Mouse (Mus musculus) hindbrain, embryonic 13.5 days (tissue): ENCODE measurements around the gene Tsfm. TPM values are rescaled to one million over a fixed set of nuclear protein-coding genes. Genes with fewer than 3 reads are reported as not detected.
"Not testable (repeated sequence)": the region's sequence is repeated elsewhere in the genome, so short reads cannot be mapped to it uniquely, and the experiment has no call there.

Experiments
- ATAC-seq: fragments of 200-750 bp; cut with Nextera tagmentation; 2 replicates; pipeline ENCODE4 v1.8.0; 2017; ENCODE audit warnings: moderate TSS enrichment; ENCODE audit not compliant: low FRiP score
- H3K27ac ChIP-seq: fragments of 300-500 bp; sonication (generic); 2 replicates; pipeline ENCODE4 v1.5.1; 2015; ENCODE audit warnings: inconsistent platforms, mild to moderate bottlenecking, moderate library complexity
- H3K27me3 ChIP-seq: fragments of 300-500 bp; sonication (generic); 2 replicates; pipeline ENCODE4 v1.6.1; 2015; ENCODE audit warnings: mild to moderate bottlenecking, inconsistent platforms
- H3K36me3 ChIP-seq: fragments of 300-500 bp; sonication (generic); 2 replicates; pipeline ENCODE4 v1.6.1; 2015; ENCODE audit warnings: mild to moderate bottlenecking, inconsistent platforms
- H3K4me1 ChIP-seq: fragments of 300-500 bp; sonication (generic); replicated peaks from 2 replicates; pipeline ENCODE4 v1.6.1; 2015; ENCODE audit warnings: inconsistent platforms
- H3K4me2 ChIP-seq: fragments of 300-500 bp; sonication (generic); 2 replicates; pipeline ENCODE4 v1.6.1; 2015; ENCODE audit warnings: inconsistent platforms, mild to moderate bottlenecking, moderate library complexity
- H3K4me3 ChIP-seq: fragments of 300-500 bp; sonication (generic); 2 replicates; pipeline ENCODE4 v1.5.1; 2015; ENCODE audit warnings: mild to moderate bottlenecking, inconsistent platforms
- H3K9ac ChIP-seq: fragments of 300-500 bp; sonication (generic); 2 replicates; pipeline ENCODE4 v1.6.1; 2015; ENCODE audit warnings: mild to moderate bottlenecking, inconsistent platforms
- H3K9me3 ChIP-seq: fragments of 300-500 bp; sonication (generic); 2 replicates; pipeline ENCODE4 v1.6.1; 2016; ENCODE audit warnings: inconsistent platforms
- WGBS: fragments of 180-500 bp; shearing (Covaris S2); methylation state at CpG from one replicate; pipeline ENCODE4 v1.1.7; 2015; 5-methylcytosine and 5-hydroxymethylcytosine counted together
- polyA plus RNA-seq: library from polyadenylated mRNA; unstranded; fragments of >200 nt; fragmentation: Nextera tagmentation; extraction: Ambion mirVana; gene quantifications from 2 replicates; pipeline ENCODE4 v1.2.1, GENCODE M21; 2015

The Tsfm gene
- polyA plus RNA-seq, 1 experiment from 2014 or later: 63.4 TPM

GRCm38 (mm10) chr10:127071203-127071602, 40.6 kb upstream of the Tsfm start:
- Histone ChIP-seq H3K27ac (peak overlapping the region; percentile 92; the same call in 1 of the 2 replicates), H3K9me3 (no peaks in the 10 kb centered on the region), H3K36me3 (peaks cover 25% of the 10 kb centered on the region), H3K4me3 (peak overlapping the region; percentile 61), H3K4me2 (peak overlapping the region; percentile 99), H3K9ac (peak overlapping the region; percentile 84), H3K27me3 (peaks cover 10% of the 10 kb centered on the region), H3K4me1 (peaks cover 37% of the 10 kb centered on the region)
- 73% methylated on average over 9 of the region's 9 CpGs for WGBS
- ATAC-seq: no peak

- Histone ChIP-seq H3K4me3 (peak within 1 kb of the TSS; percentile 61), H3K9ac (peak within 1 kb of the TSS; percentile 84), H3K4me1 (peaks cover 40% of the 10 kb centered on the region), H3K4me2 (peak within 1 kb of the TSS; percentile 99), H3K27ac (peak within 1 kb of the TSS; percentile 92), H3K27me3 (peaks cover 5% of the 10 kb centered on the region), H3K36me3 (peaks cover 32% of the 10 kb centered on the region), H3K9me3 (no peaks in the 10 kb centered on the region)
- ATAC-seq: peak; percentile 92
- WGBS: 2% methylated on average over 36 of the region's 36 CpGs
Measured at GRCm38 (mm10) chr10:127070190-127071121, 39.8 kb upstream of the Tsfm start, which contains the start of gene Tspan31. Gene Tspan31, minus strand, starts transcription at chr10:127070264.

GRCm38 (mm10) chr10:127069281-127070189, 38.9 kb upstream of the Tsfm start:
- peak overlapping the region; percentile 84 for H3K9ac ChIP-seq
- peak overlapping the region; percentile 92 for H3K27ac ChIP-seq
- no peaks in the 10 kb centered on the region for H3K27me3 ChIP-seq
- peak; percentile 86 for ATAC-seq
- peaks cover 40% of the 10 kb centered on the region for H3K36me3 ChIP-seq
- H3K4me1 ChIP-seq: peaks cover 49% of the 10 kb centered on the region
- no peaks in the 10 kb centered on the region for H3K9me3 ChIP-seq
- H3K4me3 ChIP-seq: peak overlapping the region; percentile 61
- H3K4me2 ChIP-seq: peak overlapping the region; percentile 99
- WGBS: 8% methylated on average over 30 of the region's 30 CpGs

DNA sequence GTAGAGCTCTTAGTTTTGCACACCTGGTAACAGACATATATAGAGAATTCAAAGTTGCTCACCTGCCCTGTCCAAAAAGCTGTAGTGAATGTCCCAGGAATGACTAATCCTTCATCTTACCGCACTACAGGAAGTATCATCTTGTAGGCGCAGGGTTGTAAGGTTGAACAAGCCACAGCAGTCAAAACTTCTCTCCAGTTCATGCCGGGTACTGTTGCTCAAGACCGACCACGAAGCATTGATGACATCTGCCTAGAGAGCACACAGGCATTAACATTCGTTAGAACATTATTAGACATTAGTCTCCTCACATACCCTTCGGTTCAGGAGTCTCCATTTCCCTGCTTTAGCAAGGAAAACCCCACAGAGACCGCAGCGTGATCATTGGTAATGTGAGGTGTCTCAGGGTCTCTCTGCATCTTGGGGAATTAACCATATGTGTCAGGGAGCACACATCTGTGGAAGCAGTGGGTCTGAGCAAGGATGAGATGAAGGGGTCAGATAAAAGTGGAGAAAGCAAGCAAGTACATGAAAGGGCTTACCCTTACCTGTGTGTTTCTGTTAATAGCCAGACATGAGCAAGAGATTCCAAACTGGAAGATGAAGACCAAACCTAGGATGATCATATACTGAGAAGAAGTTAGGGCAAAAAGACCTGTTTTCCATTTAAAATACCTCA, 37.9 kb upstream of the Tsfm start:
- no peaks in the 10 kb centered on the region for H3K27me3 ChIP-seq
- ATAC-seq: no peak
- peak overlapping the region; percentile 84 for H3K9ac ChIP-seq
- no peaks in the 10 kb centered on the region for H3K9me3 ChIP-seq
- H3K36me3 ChIP-seq: peaks cover 40% of the 10 kb centered on the region
- H3K4me1 ChIP-seq: peaks cover 51% of the 10 kb centered on the region
- WGBS: 81% methylated on average over 9 of the region's 9 CpGs
- peak overlapping the region; percentile 61 for H3K4me3 ChIP-seq
- peak overlapping the region; percentile 92 for H3K27ac ChIP-seq
- H3K4me2 ChIP-seq: peak overlapping the region; percentile 99

DNA sequence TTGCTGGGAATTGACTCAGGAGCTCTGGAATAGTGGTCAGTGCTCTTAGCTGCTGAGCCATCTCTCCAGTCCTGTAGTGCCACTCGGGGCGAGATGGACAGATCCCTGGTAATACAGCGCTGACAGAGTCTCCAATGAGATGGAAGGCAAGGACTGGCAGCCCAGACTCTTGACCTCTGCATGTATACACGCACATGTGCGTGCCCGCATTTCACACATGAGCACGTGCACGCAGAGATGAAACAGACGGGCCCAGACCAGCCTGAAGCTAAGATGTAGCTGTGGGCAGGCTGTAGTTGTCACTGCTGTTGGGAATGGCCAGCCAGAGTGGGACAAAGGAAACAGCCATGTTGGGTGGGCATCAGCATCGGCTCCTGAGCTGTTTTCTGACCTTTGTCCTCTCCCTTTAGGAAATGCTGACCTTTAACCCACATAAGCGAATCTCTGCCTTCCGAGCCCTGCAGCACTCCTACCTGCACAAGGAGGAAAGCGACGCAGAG, 35.9 kb upstream of the Tsfm start:
- H3K27me3 ChIP-seq: no peaks in the 10 kb centered on the region
- WGBS: 87% methylated on average over 14 of the region's 14 CpGs
- H3K4me2 ChIP-seq: no peak overlapping the region
- H3K9me3 ChIP-seq: no peaks in the 10 kb centered on the region
- ATAC-seq: no peak
- H3K4me1 ChIP-seq: peaks cover 62% of the 10 kb centered on the region
- H3K9ac ChIP-seq: no peak overlapping the region
- no peak overlapping the region for H3K4me3 ChIP-seq
- H3K27ac ChIP-seq: no peak overlapping the region
- peaks cover 40% of the 10 kb centered on the region for H3K36me3 ChIP-seq

GRCm38 (mm10) chr10:127065981-127066380, 35.3 kb upstream of the Tsfm start:
- no peak overlapping the region for H3K9ac ChIP-seq
- no peaks in the 10 kb centered on the region for H3K9me3 ChIP-seq
- peaks cover 63% of the 10 kb centered on the region for H3K4me1 ChIP-seq
- no peak overlapping the region; the same call in 1 of the 2 replicates for H3K27ac ChIP-seq
- WGBS: 90% methylated on average over 9 of the region's 9 CpGs
- ATAC-seq: no peak
- no peak overlapping the region for H3K4me2 ChIP-seq
- peaks cover 40% of the 10 kb centered on the region for H3K36me3 ChIP-seq
- H3K4me3 ChIP-seq: peak overlapping the region; percentile 69
- H3K27me3 ChIP-seq: no peaks in the 10 kb centered on the region

- peak; percentile 4; the same call in 1 of the 2 replicates for ATAC-seq
- Histone ChIP-seq H3K9me3 (no peaks in the 10 kb centered on the region), H3K4me1 (peaks cover 59% of the 10 kb centered on the region), H3K27me3 (no peaks in the 10 kb centered on the region), H3K9ac (peak overlapping the region; percentile 88), H3K4me2 (peak overlapping the region; percentile 85), H3K36me3 (peaks cover 40% of the 10 kb centered on the region), H3K27ac (peak overlapping the region; percentile 91), H3K4me3 (peak overlapping the region; percentile 69)
- 13% methylated on average over 37 of the region's 37 CpGs for WGBS
Measured at GRCm38 (mm10) chr10:127063913-127064870, 33.6 kb upstream of the Tsfm start.

DNA sequence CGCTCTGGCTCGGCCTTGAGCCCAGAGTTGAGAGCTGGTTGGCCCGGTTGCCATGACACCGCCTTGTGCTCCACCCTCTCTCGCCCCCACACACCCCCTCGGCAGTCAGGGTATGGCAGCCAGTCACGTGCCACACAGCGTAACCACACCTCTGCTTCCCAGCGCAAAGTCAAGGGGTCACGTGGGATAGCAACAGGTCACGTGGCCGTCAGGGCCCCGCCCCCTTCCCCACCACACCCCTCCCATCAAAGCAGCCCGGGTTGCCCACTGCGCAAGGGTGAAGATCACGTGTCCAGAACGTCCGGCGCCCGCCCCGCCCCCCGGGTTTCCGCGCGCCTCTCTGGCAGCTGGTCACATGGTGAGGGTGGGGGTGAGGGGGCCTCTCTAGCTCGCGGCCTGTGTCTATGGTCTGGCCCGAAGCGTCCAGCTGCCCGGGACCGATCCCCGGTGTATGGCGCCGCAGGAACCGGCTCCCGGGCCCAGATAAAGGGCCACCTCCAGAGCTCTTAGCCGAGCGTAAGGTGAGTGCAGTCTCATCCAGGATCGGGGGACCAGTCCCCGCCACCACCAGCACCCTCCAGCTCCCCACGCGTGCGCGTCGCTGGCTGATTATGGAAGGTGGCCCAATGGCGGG, 32.7 kb upstream of the Tsfm start, which contains the start of gene Cdk4:
TSS of gene Cdk4 (plus strand) at position 296 of the 634 bp plus-strand sequence.
- Histone ChIP-seq H3K4me3 (peak within 1 kb of the TSS; percentile 69), H3K27ac (peak within 1 kb of the TSS; percentile 91), H3K27me3 (no peaks in the 10 kb centered on the region), H3K4me1 (peaks cover 58% of the 10 kb centered on the region), H3K36me3 (peaks cover 37% of the 10 kb centered on the region), H3K4me2 (peak within 1 kb of the TSS; percentile 85), H3K9ac (peak within 1 kb of the TSS; percentile 88), H3K9me3 (no peaks in the 10 kb centered on the region)
- under 1% methylated on average over 46 of the region's 46 CpGs for WGBS
- ATAC-seq: peak; percentile 91

- WGBS: 80% methylated on average over 5 of the region's 5 CpGs
- ATAC-seq: no peak
- Histone ChIP-seq H3K36me3 (peaks cover 31% of the 10 kb centered on the region), H3K4me1 (peaks cover 59% of the 10 kb centered on the region), H3K9ac (0 out of 2 replicates have a peak overlapping the region, but pooled peaks have one; percentile 19), H3K4me2 (peak overlapping the region; percentile 47), H3K4me3 (no peak overlapping the region), H3K27ac (peak overlapping the region; percentile 83), H3K27me3 (no peaks in the 10 kb centered on the region), H3K9me3 (no peaks in the 10 kb centered on the region)
Measured at GRCm38 (mm10) chr10:127062503-127062902, 31.9 kb upstream of the Tsfm start.

- Histone ChIP-seq H3K27ac (peak overlapping the region; percentile 99), H3K4me1 (peaks cover 63% of the 10 kb centered on the region), H3K9ac (0 out of 2 replicates have a peak overlapping the region, but pooled peaks have one; percentile 19), H3K36me3 (peaks cover 31% of the 10 kb centered on the region)
- WGBS: 91% methylated on average over 4 of the region's 4 CpGs
- not testable (repeated sequence) for H3K4me2 ChIP-seq, H3K4me3 ChIP-seq, H3K27me3 ChIP-seq, H3K9me3 ChIP-seq, ATAC-seq
Measured at GRCm38 (mm10) chr10:127062101-127062500, 31.5 kb upstream of the Tsfm start.
